Mouse (Mus musculus): ENCODE measurements around the gene Hnrnpf. TPM values are rescaled to one million over a fixed set of nuclear protein-coding genes. Genes with fewer than 3 reads are reported as not detected.

The Hnrnpf gene
- polyA plus RNA-seq, 1 experiment = 142 TPM

- 23% methylated on average over 3 of the region's 3 CpGs for WGBS
- H3K4me1 ChIP-seq (ENCODE audit: control insufficient read depth, insufficient read depth, low read length) = peaks cover 8% of the 10 kb centered on the region
- peaks cover 20% of the 10 kb centered on the region for H3K36me3 ChIP-seq (ENCODE audit: control insufficient read depth, insufficient read depth, low read length)
- H3K27me3 ChIP-seq (replicated peaks; ENCODE audit: control insufficient read depth, insufficient read depth, low read length) = no peaks in the 10 kb centered on the region
- TF ChIP-seq CTCF (conservative IDR thresholded peaks at IDR 0.05; ENCODE audit: insufficient read depth, insufficient read length, low read depth, low read length) (peak; percentile 69), POLR2A (IDR thresholded peaks at IDR 0.05; ENCODE audit: low read depth, low read length) (no peak)
- 0 out of 2 replicates have a peak overlapping the region, but pooled peaks have one; percentile 37 for H3K27ac ChIP-seq (ENCODE audit: insufficient read depth, low read depth, low read length)
- no peak overlapping the region for H3K4me3 ChIP-seq (ENCODE audit: insufficient read depth, low read depth, low read length)
- peak; percentile 64 for DNase-seq
These were observed 20.8 kb downstream of the Hnrnpf start for GRCm38 (mm10) chr6:117920659-117921640.

- no peak for DNase-seq
- no peak overlapping the region for H3K27ac ChIP-seq (ENCODE audit: insufficient read depth, low read depth, low read length)
- H3K4me3 ChIP-seq (ENCODE audit: insufficient read depth, low read depth, low read length) = no peak overlapping the region
- peaks cover 20% of the 10 kb centered on the region for H3K36me3 ChIP-seq (ENCODE audit: control insufficient read depth, insufficient read depth, low read length)
- WGBS = 84% methylated on average over 3 of the region's 3 CpGs
- TF ChIP-seq POLR2A (IDR thresholded peaks at IDR 0.05; ENCODE audit: low read depth, low read length) (no peak), CTCF (conservative IDR thresholded peaks at IDR 0.05; ENCODE audit: insufficient read depth, insufficient read length, low read depth, low read length) (no peak)
- peaks cover 7% of the 10 kb centered on the region; the same call in 1 of the 2 replicates for H3K4me1 ChIP-seq (ENCODE audit: control insufficient read depth, insufficient read depth, low read length)
- no peaks in the 10 kb centered on the region for H3K27me3 ChIP-seq (replicated peaks; ENCODE audit: control insufficient read depth, insufficient read depth, low read length)
These were observed 21.9 kb downstream of the Hnrnpf start for GRCm38 (mm10) chr6:117922041-117922440.

- WGBS = 76% methylated on average over 4 of the region's 4 CpGs
- Histone ChIP-seq H3K4me3 (ENCODE audit: insufficient read depth, low read depth, low read length) (no peak overlapping the region), H3K27ac (ENCODE audit: insufficient read depth, low read depth, low read length) (no peak overlapping the region), H3K4me1 (ENCODE audit: control insufficient read depth, insufficient read depth, low read length) (no peaks in the 10 kb centered on the region), H3K27me3 (replicated peaks; ENCODE audit: control insufficient read depth, insufficient read depth, low read length) (no peaks in the 10 kb centered on the region), H3K36me3 (ENCODE audit: control insufficient read depth, insufficient read depth, low read length) (peaks cover 10% of the 10 kb centered on the region; the same call in 1 of the 2 replicates)
- DNase-seq = no peak
- TF ChIP-seq POLR2A (IDR thresholded peaks at IDR 0.05; ENCODE audit: low read depth, low read length) (no peak), CTCF (conservative IDR thresholded peaks at IDR 0.05; ENCODE audit: insufficient read depth, insufficient read length, low read depth, low read length) (no peak)
These were observed 26.9 kb downstream of the Hnrnpf start for GRCm38 (mm10) chr6:117926871-117927491.

- WGBS = 78% methylated on average over 7 of the region's 7 CpGs
- Histone ChIP-seq H3K36me3 (ENCODE audit: control insufficient read depth, insufficient read depth, low read length) (peaks cover 3% of the 10 kb centered on the region; the same call in 1 of the 2 replicates), H3K4me3 (ENCODE audit: insufficient read depth, low read depth, low read length) (no peak overlapping the region), H3K4me1 (ENCODE audit: control insufficient read depth, insufficient read depth, low read length) (no peaks in the 10 kb centered on the region), H3K27me3 (replicated peaks; ENCODE audit: control insufficient read depth, insufficient read depth, low read length) (no peaks in the 10 kb centered on the region), H3K27ac (ENCODE audit: insufficient read depth, low read depth, low read length) (no peak overlapping the region)
- DNase-seq = no peak
- no peak for TF ChIP-seq CTCF (conservative IDR thresholded peaks at IDR 0.05; ENCODE audit: insufficient read depth, insufficient read length, low read depth, low read length)
- TF ChIP-seq POLR2A (IDR thresholded peaks at IDR 0.05; ENCODE audit: low read depth, low read length) = no peak
These were observed 27.8 kb downstream of the Hnrnpf start for GRCm38 (mm10) chr6:117927955-117928354.

GRCm38 (mm10) chr6:117928746-117929145 lies 28.6 kb downstream of the Hnrnpf start:
- no peak for TF ChIP-seq CTCF (conservative IDR thresholded peaks at IDR 0.05; ENCODE audit: insufficient read depth, insufficient read length, low read depth, low read length)
- TF ChIP-seq POLR2A (IDR thresholded peaks at IDR 0.05; ENCODE audit: low read depth, low read length) = no peak
- Histone ChIP-seq H3K4me1 (ENCODE audit: control insufficient read depth, insufficient read depth, low read length) (no peaks in the 10 kb centered on the region), H3K36me3 (ENCODE audit: control insufficient read depth, insufficient read depth, low read length) (peaks cover 3% of the 10 kb centered on the region; the same call in 1 of the 2 replicates), H3K4me3 (ENCODE audit: insufficient read depth, low read depth, low read length) (no peak overlapping the region), H3K27me3 (replicated peaks; ENCODE audit: control insufficient read depth, insufficient read depth, low read length) (no peaks in the 10 kb centered on the region), H3K27ac (ENCODE audit: insufficient read depth, low read depth, low read length) (no peak overlapping the region)
- whole genome bisulfite sequencing = 84% methylated on average over 5 of the region's 5 CpGs
- no peak for DNase-seq

GRCm38 (mm10) chr6:117929945-117930655 lies 30.0 kb downstream of the Hnrnpf start:
- Histone ChIP-seq H3K27me3 (replicated peaks; ENCODE audit: control insufficient read depth, insufficient read depth, low read length) (no peaks in the 10 kb centered on the region), H3K4me3 (ENCODE audit: insufficient read depth, low read depth, low read length) (no peak overlapping the region), H3K4me1 (ENCODE audit: control insufficient read depth, insufficient read depth, low read length) (no peaks in the 10 kb centered on the region), H3K27ac (ENCODE audit: insufficient read depth, low read depth, low read length) (no peak overlapping the region), H3K36me3 (ENCODE audit: control insufficient read depth, insufficient read depth, low read length) (peaks cover 3% of the 10 kb centered on the region; the same call in 1 of the 2 replicates)
- TF ChIP-seq POLR2A (IDR thresholded peaks at IDR 0.05; ENCODE audit: low read depth, low read length) (no peak), CTCF (conservative IDR thresholded peaks at IDR 0.05; ENCODE audit: insufficient read depth, insufficient read length, low read depth, low read length) (no peak)
- no peak for DNase-seq
- 79% methylated on average over 3 of the region's 3 CpGs for WGBS

Measured in kidney, adult 2 months (tissue).